Mouse (Mus musculus): ENCODE measurements around the gene Lmf2. TPM values are rescaled to one million over a fixed set of nuclear protein-coding genes. Genes with fewer than 3 reads are reported as not detected.

Gene Lmf2
- total RNA-seq, 2 experiments from 2014 or later, result 24.1 to 29.3 TPM

DNA sequence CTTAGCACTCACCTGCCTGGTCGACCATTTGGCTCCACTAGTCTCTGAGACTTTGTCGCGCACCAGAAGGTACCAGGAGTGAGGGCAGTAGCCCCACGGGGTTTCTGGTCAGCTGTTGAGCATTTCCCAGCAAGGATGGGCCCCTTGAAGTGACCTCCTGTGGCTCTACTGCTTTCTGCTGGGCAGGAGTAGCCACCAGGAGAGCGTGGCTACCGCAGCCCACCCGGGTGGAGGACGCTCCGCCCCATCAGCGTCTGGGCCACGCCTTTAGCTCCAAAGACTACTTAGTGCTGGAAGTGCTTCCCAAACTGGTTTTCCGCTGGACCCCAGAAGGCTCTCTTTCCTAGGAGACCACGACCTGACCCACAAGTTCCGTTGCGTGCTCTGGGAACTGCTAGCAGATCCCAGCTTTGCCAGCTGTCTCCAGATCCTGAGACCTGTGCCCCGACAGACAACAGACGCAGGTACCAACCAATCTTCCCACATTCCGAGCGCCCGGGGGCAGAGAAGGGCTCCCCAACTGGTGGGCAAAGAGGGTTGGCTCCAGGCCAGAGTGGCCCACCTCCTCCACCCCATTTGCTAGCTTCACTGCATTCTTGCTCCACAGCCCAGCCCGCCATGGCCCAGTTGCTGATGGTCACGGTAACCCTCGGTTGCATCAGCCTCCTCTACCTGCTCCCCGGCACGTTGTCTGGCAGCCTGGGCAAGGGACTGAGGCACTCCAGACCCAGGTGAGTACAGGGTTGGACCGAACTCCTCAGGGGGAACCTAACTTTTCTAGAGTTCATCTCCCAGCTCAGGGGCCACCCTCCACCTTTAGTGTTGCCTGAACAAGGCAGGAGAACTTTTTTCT is 32.6 kb downstream of the Lmf2 start, which contains the start of gene Adm2:
TSS of gene Adm2 (plus strand) at position 51 of the 853 bp plus-strand sequence.
- DNase-seq (ENCODE audit: low spot score in 2 of 2), result no peak

DNA sequence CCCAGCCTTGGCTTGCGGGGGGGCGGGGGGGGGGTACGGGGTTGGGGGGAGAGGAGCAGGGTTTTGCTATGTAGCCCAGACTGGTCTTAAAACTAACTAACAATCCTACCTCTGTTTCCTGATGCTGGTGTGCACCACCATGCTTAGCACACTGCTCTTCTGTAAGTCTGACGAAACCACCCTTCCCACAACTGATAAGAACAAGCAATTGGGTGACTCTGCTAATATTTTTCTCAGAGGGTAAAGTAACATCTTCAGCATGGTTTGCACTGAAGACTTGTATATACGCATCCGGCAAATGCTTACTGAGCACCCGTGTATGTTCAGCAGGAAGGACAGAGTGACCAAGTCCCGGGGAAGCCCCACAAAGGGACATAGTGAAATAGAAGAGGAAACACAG is 34.2 kb downstream of the Lmf2 start:
- no peak for DNase-seq (ENCODE audit: low spot score in 2 of 2)

DNA sequence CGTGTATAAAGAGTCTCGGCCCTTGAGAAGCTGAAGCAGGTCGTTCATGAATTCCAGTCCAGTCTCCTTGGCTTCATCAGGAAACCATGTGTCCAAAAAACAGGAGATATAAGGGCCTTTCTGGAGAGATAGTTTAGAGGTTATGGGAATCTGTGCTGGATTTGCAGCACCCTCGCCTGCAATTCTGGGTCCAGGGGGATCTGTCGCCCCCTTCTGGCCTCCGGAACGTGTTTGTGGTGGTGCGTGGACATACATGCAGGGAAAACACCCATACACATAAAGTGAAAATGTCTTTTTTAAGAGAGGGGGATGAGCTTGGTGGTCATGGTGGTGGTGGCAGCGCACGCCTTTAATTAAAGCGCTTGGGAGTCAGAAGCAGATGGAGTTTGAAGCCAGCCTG is 39.3 kb downstream of the Lmf2 start:
- no peak for DNase-seq (ENCODE audit: low spot score in 2 of 2)

DNA sequence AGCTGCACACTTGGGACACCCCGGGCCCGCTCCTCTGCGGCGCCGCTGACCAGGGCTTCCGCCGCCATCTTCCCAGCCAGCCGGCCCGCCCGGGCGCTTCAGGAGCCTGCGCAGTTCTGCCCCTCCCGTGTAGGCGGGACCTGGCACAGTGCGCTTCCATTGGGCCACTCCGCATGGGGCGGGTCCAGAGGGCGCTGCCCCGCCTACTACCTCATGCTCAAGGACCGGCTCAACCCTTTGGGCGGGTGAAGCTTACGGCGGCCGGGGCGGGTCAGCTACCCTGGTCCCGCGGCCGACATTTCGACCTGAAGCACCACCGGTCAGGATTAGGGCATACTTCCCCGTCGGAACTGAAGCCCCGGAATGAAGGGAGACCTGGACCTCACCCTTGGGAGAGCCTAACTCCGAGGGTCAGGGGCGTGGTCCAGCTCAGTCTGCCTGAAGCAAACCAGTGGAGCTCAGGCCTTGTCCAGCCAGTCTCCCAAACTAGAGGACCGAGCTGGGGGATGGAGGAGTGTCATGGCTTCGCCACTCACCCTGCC is 40.2 kb downstream of the Lmf2 start, which contains the start of gene Sbf1:
TSS of gene Sbf1 (minus strand) at position 122 of the 542 bp plus-strand sequence.
- peak; percentile 95 to 98 for DNase-seq (ENCODE audit: low spot score in 2 of 2)

DNA sequence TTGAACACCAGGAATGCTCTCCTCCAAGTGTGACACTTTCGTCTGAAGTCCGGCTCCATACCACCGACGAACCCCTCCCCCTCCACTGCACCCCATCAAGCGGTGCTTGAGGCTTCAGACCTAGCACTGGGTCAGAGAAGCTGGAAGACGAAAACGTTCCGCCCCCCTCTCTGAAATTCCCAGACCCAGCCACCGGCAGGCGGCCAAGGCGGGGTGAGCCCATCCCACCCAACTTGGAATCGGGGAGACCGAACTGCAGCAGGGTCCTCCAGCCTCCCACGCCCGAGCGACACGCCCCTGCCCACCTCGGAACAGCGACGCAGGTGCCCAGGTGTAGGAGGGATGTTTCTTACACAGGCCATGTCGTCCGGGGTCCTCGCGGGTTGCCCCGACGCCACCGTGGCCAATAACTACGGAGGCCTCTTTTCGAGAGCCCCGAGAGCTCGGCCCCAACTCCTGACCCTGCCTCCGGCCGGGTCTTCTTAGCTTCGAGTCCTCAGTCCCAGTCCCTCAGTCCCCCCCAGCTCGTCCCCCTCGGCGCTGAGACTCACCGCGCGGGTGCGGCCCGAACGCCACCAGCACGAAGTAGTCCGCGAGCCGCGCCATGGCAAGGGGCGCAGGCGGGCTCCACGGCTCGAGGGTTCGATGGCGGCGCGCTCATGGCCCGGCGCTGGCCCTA is 40.8 kb downstream of the Lmf2 start:
- peak; percentile 51 to 52 for DNase-seq (ENCODE audit: low spot score in 2 of 2)

DNA sequence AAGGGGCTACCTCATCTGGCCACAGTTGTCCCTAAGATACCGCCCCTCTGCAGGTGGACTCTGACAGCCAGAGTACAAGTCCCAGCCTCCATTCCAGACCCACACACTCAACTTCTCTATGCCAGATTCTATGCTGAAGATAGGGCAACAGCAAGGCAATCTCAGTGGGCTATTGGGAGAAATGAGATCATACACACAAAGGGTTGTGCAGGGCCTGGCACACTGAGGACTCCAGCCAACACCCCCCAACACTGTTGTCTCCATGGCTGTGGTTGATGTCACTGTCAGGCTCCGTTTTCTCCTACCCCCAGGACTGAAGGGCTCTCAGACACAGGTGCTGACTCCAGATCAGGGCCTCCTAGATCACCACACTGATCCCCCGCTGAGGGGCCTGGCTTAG is 41.4 kb downstream of the Lmf2 start:
- DNase-seq (ENCODE audit: low spot score in 2 of 2), result no peak

DNA sequence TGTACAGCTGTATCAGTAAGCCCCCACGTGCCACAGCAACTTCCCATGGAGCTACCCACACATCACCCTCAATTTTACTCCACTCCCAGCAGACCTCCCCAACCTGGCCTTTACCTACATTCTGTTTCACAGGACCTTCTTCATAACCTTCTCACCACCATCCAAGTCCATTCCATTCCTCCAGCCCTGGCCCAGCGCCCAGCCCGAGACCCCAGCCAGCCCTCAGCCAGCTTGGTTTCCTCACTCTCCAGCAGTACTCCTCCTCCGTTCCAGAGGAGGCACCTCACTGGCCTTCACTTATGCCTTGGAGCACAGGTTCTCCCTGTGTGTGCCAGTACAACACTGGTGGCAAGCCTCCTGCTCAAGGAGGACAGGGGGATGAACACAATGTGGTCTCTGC is 42.1 kb downstream of the Lmf2 start:
- no peak for DNase-seq (ENCODE audit: low spot score in 2 of 2)

DNA sequence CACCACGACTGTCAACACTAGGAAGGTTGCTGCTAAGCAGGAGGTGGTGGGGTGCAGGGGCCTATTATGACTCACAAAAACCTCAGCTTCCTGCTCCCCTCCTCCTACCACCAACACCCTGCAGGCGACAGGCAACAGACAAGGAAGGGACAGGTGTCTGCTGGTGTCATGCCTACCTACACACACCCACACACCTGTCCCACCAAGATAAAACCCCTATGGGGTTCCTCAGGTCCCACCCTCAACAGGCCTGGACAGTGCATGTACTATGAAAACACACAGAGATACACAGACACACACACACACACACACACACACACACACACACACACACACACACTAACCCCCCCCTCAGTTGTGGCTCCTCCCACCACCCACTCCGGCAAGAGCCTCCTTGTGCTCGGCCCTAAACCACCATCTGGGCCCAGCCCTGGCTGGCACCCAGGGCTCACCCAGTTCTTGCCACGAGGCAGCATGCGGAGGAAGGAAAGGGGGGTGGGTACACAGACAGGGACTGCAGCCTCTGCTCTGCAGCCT is 45.4 kb downstream of the Lmf2 start:
- peak; percentile 51 to 61 for DNase-seq (ENCODE audit: low spot score in 2 of 2)

DNA sequence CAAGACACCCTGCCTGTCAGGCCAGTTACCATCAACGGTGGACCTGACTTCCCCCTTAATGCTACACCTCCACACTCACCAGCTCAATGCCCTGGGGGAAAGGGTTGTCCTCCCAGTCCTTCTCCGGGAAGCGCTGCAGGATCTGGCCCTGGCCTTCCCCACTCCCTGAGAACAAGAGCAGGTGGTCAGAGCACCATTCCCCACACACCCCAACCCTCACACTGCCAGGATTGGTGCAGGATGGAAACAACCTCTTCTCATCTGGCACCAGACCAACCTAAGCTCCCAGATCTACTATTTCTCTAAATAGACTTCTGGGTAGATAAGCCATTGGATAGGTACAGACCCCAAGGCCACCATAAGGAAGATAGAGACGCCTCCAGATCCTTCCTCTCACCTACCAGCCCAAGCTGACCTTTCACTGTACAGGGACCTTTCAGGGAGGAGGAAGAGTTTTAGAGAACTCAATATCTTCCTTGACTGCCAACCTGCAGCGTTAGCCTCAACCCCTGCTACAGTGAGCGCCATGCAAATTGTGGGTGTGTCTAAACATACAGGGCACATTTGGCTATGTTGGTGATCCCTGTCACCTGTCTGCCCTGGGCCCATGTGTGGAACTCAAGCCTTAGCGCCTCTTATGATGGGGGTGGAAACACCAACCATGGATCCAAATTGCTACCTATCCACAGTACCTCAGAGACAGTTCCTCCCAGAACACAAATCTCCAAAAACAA is 46.9 kb downstream of the Lmf2 start:
- peak in 1 of 2 experiments; percentile 7 for DNase-seq (ENCODE audit: low spot score in 2 of 2)

DNA sequence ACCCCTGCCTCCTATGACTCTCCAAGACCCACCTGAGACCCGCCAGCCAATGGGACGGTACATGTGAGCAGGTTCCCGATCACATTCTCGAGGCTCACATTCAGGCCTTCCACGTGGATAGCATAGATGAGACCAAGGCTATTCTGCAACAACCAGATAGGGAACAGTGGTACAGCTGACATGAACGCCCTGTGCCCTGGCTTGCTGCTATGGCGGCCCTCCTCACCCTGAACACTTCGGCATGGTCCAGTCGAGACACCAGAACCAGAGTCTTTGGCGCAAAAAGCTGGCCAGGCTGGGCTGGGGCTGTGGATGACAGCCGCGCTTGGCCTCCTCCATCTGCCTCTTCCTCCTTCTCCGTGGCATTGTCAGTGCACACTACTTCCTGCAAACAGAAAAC is 48.0 kb downstream of the Lmf2 start:
- DNase-seq (ENCODE audit: low spot score in 2 of 2), result peak in 1 of 2 experiments; percentile 3

DNA sequence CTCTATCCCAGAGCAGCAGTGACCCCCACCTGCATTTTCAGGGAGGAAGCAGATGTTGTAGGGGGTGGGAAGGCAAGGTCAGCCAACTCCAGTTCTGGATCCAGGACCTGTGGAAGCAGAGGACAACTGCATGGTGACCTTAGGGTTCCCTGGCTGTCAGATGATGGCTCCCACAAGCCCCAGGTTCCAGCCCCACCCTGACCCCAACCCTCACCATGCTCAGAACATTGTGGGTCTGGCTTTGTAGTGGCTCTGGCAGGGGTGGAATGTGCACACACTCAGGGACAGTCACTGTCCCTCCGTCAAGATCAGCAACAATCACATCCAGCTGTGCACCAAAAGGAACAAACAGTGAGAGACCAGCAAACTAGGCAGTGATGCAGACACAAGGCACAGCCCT is 49.5 kb downstream of the Lmf2 start:
- no peak for DNase-seq (ENCODE audit: low spot score in 2 of 2)

Small RNAs within 50 kb of the gene (microRNA-seq; reads per million reads assigned to microRNA genes)
- 3.9 to 5.1 reads per million in 2 experiments for gene Mir6959

Other genes with a start within 250 kb of the Lmf2 start
- gene Tubgcp6, start 232.5 kb downstream of the Lmf2 start, total RNA-seq (2021), result 10 to 100 TPM; 26.5 to 30.0 TPM
- gene Hdac10, start 227.0 kb downstream of the Lmf2 start, total RNA-seq (2021), result 10 to 100 TPM; 17.2 to 19.4 TPM
- 1 to 10 TPM; 4.0 to 5.5 TPM for gene Mapk12, start 215.0 kb downstream of the Lmf2 start, total RNA-seq (2021)
- gene Mapk11, start 206.0 kb downstream of the Lmf2 start, total RNA-seq (2021), result 10 to 100 TPM; 18.4 to 25.3 TPM
- 10 to 100 TPM; 65.4 to 78.2 TPM for gene Plxnb2, start 174.9 kb downstream of the Lmf2 start, total RNA-seq (2021)
- gene Dennd6b, start 159.2 kb downstream of the Lmf2 start, total RNA-seq (2021), result 10 to 100 TPM; 33.1 to 37.5 TPM
- 100 to 1,000 TPM; 159 to 174 TPM for gene Ppp6r2, start 144.1 kb downstream of the Lmf2 start, total RNA-seq (2021)
- gene Sbf1, start 40.3 kb downstream of the Lmf2 start, total RNA-seq (2021), result 100 to 1,000 TPM; 215 to 259 TPM
- not detected for gene Adm2, start 32.9 kb downstream of the Lmf2 start, total RNA-seq (2021)
- gene Miox, start 21.3 kb downstream of the Lmf2 start, total RNA-seq (2021), result not detected
- gene Ncaph2, start 60 bp upstream of the Lmf2 start, total RNA-seq (2021), result 10 to 100 TPM; 73.2 to 82.3 TPM
- 10 to 100 TPM; 27.9 to 29.1 TPM for gene Sco2, start 18.2 kb upstream of the Lmf2 start, total RNA-seq (2021)
- gene Tymp, start 21.4 kb upstream of the Lmf2 start, total RNA-seq (2021), result 1 to 10 TPM; 1.1 to 1.4 TPM
- gene Odf3b, start 23.6 kb upstream of the Lmf2 start, total RNA-seq (2021), result 1 to 10 TPM; 3.7 to 4.2 TPM
- under 1 TPM; 0.13 to 0.18 TPM for gene Klhdc7b, start 29.3 kb upstream of the Lmf2 start, total RNA-seq (2021)
- not detected for gene Syce3, start 54.8 kb upstream of the Lmf2 start, total RNA-seq (2021)
- gene Cpt1b, start 70.2 kb upstream of the Lmf2 start, total RNA-seq (2021), result 1 to 10 TPM; 3.9 to 4.5 TPM
- 1 to 10 TPM; 2.0 to 2.4 TPM for gene C730034F03Rik, start 73.9 kb upstream of the Lmf2 start, total RNA-seq (2021)
- gene Gm44502, start 74.0 kb upstream of the Lmf2 start, total RNA-seq (2021), result not detected
- gene Chkb, start 74.2 kb upstream of the Lmf2 start, total RNA-seq (2021), result 10 to 100 TPM; 51.1 to 59.8 TPM
- gene Mapk8ip2, start 98.3 kb upstream of the Lmf2 start, total RNA-seq (2021), result 100 to 1,000 TPM; 176 to 186 TPM
- 10 to 100 TPM; 30.0 to 31.1 TPM for gene Arsa, start 121.8 kb upstream of the Lmf2 start, total RNA-seq (2021)
- 100 to 1,000 TPM; 221 to 225 TPM for gene Shank3, start 144.0 kb upstream of the Lmf2 start, total RNA-seq (2021)
- gene Acr, start 212.7 kb upstream of the Lmf2 start, total RNA-seq (2021), result 1 to 10 TPM; 1.8 to 3.1 TPM
- gene Rabl2, start 236.3 kb upstream of the Lmf2 start, total RNA-seq (2021), result 10 to 100 TPM; 31.4 to 36.3 TPM